Mouse (Mus musculus) retina, embryonic 14.5 days (tissue): ENCODE measurements around the gene Kdr.
"Not testable (repeated sequence)": the region's sequence is repeated elsewhere in the genome, so short reads cannot be mapped to it uniquely, and the experiment has no call there.

Experiments
- DNase-seq: peaks from one replicate; pipeline ENCODE4 v3.0.0-alpha.2; 2015; ENCODE audit warnings: low spot score

Kdr gene

DNA sequence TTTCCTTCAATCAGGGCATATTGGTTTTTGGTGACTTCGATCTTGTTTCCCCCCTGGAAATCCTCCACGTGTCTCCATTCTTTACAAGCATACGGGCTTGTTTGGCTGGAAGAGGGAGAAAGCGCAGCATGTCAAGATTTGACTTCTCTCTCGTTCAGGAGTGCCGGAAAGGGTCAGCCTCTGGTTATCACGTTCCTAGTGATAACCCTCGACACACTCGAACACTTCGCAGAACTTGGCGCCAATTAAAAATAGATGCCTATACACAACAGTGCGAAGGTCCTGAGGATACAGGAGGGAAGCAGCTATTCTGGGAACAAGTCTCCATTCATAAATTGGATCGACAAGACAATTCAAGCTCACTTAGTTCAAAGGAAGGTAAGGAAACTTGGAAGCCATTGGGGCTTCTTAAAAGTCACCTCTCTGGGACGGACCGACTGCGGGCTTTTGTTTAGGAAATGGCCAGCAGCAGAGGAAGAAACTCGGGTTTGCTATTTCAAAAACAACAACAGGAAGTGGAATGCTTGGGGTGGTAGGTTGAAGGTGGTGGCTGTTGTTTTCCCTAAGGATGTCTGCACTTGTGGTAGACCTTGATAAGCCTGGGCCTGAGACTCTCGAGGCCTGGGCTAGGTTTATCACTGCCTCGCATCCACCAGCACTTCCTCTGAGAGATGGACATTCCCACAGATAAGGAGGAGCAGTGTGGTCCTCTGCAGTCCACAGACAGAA, 16.4 kb downstream of the Kdr start:
- DNase-seq, result no peak

DNA sequence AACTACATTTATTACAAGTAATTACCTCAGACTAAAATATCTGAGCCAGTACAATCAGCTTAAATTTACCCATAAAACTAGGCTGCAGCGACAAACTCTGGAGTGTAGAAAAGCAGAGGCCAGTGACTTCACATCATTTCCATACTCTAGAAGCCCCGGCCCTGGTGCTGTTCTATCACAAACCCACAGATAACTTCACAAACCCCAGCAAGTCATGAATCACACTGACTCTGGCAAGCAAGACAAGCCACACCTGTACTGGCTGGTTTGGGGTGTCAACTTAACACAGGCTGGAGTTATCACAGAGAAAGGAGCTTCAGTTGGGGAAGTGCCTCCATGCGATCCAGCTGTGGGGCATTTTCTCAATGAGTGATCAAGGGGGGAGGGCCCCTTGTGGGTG, 18.4 kb downstream of the Kdr start:
- DNase-seq, result no peak

DNA sequence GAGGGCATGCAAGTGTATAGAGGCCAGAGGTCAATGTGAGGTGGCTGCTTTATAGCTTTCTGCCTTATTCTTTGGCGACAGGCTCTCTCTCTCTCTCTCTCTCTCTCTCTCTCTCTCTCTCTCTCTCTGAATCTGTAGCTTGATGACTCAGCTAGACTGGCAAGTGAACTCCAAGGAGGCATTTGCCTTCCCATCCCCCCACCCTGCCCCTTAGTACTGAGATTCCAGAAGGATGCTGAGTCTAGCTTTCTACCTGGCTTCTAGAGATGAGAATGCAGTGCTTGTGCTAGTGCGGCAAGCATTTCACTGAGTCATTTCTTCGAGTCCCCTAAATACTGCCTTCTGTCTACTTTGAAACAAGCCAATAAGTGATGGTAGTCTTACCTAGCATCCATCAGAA, 21.7 kb downstream of the Kdr start:
- DNase-seq, result no peak

DNA sequence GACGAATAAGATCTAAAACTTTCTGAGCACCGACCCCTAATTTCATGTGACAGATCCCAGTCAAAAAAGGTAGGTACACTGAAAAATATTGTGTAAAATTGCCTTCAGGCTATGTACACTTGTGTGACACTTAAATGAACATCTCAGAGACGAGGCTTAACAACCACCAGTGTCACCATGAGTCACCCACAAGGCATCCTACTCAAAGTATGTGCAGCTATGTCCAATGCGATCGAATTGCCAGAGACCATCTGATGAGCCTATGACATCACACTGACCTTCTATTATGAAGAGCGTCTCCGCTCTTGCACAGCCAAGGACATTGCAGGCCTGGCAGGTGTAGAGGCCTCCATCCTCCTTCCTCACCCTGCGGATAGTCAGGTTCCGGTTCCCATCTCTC, 22.4 kb downstream of the Kdr start:
- DNase-seq, result no peak

DNA sequence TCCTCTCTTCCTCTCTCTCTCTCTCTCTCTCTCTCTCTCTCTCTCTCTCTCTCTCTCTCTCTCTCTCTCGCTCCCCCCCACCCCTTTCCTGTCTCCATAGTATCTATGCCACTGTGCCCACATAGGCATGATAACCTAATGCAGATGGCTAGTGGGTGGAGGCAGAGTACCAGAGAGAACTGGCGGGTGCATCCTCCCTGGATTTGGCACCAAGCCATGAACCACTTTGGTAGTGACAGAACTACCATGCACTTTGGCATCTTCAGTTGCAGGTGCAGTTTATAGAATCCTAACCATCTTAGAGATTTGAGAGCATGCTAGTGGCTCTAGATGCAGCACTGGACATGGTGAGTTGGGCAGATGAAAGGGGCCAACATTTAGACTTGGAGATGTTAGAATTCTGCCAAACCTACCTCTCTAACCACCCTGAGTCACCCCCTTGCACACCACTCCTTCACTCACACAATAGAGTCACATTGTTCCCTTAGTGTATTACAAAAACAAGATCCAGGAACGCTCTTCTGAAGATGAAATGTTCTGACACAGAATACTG, 23.4 kb downstream of the Kdr start:
- no peak for DNase-seq

DNA sequence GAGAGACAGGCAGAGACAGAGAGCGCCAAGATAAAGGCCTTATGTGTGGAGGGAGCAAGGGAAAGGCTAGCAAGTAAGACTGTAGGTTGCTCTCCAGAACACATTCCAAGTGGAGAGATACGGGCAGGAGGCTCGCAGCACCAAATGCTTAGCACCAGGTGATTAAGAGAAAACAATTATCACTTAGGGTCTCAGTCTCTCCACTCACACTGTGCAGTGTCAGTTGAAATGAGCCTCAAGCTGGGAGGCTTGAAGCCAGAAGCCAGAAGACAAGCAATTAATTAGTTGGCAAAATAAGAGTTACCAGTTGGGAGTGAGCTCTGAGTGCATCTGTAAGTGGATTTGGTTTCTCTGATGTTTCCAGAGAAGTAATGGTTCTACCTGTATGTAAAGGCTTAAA, 24.0 kb downstream of the Kdr start:
- peak; percentile 44 for DNase-seq

DNA sequence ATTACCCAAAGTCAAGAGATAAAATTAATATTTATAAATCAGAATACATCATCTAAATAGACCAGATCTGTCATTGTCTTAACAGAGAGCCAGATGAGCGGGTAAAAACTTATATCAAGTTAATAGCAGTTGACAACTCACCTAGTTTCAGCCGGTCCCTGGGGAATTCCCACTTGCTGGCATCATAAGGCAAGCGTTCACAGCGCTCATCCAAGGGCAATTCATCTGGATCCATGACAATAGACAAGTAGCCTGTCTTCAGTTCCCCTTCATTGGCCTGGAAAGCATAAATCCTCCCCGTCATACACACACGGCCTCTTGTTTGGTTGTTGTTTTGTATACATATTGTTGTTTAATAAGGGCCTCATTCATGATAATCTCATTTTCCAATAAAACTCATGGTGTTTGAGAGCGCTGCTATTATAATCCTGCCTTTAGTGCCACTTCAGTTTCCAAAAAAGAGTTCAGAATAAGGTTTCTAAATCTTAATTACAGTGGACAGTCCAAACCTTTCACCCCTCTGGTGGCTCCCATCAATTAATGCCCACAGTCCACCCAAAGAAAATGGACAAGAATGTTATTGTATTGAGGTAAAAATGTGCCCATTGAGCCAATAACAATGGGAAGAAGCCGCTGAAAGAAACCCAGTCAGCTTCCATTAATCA, 26.0 kb downstream of the Kdr start:
- peak; percentile 95 for DNase-seq

DNA sequence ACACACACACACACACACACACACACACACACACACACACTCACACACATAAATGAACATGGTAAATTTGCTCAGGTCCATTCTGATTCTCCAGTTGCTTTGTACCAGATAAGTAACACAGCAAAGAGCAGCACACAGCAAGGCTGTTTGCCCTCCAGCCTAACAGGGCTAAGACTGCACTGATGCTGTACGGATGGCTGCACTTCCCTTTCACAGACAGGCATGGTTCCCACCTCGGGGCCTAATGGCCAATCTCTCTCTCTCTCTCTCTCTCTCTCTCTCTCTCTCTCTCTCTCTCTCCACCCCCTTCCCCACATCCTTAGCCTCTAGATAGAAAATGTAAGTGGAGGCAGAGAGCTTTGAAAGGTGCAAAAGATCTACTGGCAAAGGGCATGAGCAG, 27.4 kb downstream of the Kdr start:
- peak; percentile 73 for DNase-seq

DNA sequence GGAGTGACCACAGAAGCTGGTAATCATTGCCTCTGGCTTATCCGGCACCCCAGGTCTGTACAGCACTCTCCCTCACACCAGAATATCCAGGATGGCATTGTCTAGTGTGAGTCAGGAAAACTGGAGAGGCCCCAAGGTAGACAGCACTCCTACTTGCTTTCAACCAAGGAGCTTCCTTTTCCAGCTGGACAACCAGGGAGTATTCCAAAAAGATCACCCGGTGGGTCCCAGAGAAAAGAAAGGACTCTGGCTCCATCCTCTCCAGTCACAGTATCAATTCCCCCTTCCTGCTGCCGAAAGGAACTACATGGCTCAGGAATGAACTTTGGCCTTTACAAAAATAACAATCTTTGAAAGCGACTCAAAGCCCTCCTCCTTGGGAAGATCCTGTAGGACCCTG, 32.9 kb downstream of the Kdr start:
- no peak for DNase-seq

DNA sequence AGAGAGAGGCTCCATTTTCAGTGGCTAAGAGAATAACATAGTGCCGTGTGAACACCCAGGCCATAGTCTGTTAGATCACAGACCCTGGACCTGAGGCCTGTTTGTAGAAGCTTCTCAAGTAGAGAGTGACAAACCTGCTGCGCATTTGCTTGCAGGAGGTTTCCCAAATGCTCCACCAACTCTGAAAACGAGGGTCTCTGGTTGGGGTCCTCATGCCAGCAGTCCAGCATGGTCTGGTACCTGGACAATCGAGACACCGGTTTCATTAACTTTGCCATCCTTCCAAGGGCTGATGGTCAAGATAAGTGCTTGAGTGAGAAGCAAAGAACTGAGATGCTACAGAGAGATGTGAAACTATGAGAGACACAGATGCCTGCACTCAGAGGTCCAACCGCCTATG, 35.0 kb downstream of the Kdr start:
- no peak for DNase-seq

DNA sequence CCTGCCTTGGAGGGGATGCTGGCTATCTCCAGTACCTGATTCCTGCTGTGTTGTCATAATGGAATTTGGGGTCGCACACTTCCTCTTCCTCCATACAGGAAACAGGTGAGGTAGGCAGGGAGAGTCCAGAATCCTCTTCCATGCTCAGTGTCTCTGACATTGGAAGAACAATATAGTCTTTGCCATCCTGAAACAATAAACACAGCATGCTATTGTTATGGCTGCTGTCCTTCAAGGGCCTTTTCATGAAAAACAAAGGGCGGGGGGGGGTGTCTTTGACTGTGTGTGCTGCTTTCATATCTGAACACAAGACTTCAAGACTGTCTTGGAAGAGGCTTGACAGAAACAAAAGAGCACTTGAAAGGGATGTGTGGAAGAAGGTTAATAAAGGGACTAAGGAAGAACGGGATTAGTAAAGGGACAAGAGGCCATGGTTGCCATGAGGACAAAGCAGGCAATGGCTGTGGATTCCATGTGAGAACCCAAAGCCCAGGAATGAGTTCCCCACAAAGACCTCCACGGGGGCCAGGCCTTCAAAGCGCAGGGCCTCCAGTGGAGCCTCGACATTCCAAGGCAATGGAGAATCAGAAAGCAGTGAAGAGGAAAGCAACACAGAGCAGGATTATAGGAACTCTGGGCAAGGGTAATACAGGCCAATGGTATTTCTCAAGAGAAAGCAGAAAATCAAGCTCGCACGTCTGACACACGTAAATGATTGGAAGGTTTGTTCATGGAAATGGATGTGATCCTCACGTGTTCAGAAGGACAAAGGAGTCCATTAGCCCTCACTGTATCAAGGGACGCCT, 36.3 kb downstream of the Kdr start:
- peak; percentile 31 for DNase-seq

DNA sequence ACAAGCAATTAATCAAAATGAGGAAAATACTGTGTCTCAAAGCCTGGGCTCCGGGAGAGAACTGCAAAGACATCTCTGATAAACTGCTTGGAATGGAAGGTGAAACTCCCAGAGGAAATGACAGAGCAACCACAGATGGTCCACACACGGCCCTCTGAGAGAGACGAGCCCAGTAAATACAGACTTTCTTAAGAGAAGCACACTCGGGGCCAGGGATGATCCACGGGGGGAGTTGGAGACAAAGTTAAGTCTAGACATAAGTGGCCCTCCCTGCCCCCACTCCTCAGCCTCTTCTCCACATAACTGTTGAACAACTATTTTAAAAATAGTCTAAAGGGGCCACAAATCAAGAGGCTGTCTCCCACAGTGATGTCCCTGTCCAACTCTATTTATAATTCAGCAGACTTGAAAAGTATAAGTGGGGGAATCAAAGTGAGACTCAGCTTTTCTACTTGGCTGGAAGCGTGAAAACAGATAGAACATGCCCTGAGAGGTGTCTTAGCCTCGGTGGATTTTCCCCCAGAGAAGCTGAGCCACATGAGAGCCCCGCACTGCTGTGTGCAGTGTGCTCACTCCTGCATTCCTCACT, 39.0 kb downstream of the Kdr start:
- no peak for DNase-seq

DNA sequence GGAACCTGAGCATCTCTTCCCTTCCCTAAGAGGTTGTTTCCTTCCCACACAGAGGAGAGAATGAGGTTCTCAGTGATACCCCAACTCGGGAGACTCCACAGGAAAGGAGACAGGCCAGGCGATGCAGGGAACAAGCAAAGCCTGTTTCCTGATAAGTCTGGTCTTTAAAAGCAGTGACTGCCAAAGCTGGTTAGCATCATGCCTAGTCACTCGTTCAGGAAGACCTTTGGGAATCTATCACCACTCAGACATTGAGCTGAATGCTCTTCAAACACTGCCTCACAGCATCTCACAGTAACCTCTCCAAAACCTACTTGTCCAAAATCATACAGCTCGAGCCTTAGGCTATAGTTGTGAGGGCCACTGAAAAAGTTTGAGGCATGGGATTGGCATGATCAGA, 40.2 kb downstream of the Kdr start:
- DNase-seq, result peak; percentile 46

DNA sequence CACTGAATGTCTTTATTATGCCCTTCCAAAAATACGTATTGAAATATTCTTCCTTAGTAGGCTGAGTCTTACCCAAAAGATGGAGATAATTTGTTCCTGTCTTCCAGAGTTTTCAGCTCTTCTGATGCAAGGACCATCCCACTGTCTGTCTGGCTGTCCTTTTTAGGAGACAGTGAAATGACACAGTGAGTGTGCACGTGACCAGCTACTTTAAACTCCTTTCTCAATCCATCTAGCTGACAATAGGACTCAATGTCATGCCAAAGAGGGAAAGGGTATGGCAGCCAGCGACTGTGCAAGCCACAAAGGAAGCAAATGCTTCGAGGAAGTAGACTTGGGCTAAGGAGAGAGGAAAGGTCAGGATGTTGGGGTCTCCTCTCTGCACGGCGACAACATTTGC, 42.0 kb downstream of the Kdr start:
- DNase-seq, result no peak

DNA sequence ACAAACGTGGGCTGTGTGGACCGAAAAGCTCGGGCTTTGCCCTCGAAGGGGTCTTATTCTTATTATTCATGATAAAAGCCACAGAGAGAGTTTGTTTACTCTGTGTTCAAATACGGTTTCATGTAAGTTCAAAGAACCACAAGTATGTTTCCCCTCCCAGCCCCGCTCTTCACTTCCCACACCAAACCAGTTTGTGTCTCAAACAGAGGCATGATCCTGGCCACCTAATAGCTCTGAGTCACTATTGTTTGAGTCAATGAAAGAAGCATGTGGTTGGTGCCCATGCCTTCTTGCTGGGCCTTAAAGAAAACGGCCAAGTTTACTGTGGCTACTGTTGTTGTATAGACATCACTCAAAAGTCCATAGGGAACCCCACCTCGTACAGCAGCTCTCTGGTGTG, 43.0 kb downstream of the Kdr start:
- DNase-seq, result no peak

DNA sequence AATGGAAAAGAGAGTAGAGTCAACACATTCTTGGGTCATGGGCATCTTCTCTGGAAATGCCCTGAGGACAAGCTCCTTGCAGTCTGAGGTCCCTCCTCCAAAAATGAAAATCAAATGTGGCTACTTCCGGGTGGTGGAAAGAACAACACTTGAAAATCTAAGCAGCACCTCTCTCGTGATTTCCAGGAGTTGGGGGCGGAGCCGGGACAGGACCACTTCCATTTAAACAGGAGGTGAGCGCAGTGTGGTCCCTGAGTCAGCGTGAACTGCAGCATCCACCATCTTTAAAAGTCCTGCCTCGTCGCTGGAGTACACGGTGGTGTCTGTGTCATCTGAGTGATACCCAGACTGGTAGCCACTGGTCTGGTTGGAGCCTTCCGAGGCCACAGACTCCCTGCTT, 44.1 kb downstream of the Kdr start:
- no peak for DNase-seq

DNA sequence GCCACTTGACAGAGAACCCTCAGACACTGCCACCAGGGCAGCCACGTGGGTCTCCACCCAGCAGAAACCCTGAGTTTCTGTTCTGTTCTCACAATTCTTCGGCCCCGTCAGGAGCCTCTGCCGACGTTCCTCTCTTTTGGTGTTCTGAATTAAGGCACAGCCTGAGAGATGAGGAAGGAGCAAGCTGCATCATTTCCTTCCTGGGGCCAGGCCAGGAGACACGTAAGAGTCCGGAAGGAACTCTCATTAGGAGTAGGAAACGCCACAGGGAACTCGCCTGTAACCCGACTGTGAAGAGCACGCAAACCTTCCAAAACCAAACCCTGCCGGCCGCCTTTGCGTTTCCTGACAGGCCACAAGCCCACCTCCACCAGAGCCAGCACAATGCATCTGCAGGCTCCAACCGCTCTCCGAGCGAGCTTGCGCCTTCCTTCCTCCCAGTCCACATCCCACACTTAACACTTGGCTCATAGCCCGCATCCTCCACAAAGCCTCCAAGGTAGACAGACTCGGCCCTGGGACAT, 44.7 kb downstream of the Kdr start:
- DNase-seq, result no peak

DNA sequence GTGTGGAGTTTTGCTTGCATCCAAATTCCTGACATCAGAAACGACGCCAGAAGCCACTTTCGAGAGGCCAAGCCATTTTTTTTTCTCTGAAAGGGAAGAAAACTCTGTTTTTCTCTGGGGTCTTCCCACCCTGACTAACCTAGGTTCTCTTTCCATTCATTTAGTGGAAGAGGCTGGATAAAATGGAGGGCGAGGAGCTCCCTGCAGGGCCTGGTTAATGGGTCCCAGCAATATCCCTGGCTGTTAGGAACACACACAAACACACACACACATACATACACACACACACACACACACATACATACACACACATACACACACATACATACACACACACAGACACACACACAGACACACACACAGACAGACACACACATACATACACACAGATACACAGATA, 46.8 kb downstream of the Kdr start:
- not testable (repeated sequence) for DNase-seq

DNA sequence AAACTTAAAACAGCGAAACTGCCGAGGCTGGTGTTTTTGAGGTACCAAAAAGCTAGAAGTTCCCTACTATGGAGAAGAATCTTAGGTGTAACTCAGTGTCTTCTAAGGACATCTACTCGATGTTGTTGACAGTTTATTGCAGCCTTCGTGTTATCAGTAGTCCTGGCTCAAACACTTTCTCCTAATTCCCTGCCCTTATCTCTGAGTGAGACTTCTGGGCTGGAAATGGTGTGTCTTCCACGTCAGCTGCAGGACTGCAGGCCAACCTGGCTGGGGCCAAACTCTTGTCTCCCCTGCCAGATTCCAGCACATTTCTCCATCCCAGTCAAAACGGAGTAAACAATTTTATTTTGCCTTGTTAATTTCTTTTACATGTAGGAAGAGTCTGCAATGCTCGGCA, 48.3 kb downstream of the Kdr start:
- DNase-seq, result no peak

DNA sequence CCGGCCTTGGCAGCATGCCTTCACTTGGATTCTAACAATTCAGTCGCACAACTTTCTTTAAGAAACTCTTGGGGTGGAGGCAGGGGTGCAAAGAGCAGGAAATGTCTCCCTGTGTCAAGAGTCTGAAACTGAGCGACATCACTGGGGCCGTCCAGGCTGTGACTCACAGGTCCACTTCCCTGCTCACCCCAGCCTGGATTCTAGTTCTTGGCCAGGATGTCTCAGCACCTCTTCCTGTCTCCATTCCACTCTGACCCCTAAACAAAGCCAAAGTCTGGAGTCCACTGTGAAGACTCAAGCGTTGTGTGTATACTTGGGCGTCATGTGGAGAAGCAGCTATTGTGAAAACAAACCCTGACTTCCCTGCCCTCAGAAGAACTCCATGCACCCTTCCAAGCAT, 55.6 kb downstream of the Kdr start:
- no peak for DNase-seq

DNA sequence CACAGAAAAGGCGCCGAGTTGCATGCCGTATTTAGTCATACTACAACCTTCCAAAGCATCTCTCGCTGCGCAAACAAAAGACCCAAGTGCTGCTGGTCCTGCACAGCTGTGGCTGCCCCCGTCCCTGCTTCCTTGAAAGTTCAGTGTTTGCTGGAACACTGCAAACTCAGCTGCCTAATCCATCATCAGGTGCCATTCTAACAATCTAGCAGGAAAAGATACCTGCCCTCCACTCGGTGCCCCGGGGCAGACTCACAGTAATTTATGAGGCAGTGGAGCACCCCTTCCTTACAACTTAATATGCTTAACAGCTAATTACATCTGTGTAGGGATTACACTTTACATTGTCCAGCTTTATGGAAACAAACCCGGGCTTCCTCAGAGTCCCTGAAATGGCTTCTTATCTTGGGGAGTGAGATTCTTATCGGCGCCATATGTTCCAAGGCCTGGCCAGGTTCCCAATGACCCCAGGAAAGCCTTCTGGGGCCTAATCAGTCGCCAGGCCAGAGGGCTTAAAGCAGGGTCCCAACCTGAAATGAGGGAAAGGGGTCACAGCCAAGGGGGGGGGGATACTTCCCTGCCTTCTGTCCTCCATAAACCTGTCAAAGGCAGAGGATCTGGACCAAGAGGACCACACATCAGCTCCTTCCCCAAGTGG, 56.4 kb downstream of the Kdr start:
- DNase-seq, result no peak

DNA sequence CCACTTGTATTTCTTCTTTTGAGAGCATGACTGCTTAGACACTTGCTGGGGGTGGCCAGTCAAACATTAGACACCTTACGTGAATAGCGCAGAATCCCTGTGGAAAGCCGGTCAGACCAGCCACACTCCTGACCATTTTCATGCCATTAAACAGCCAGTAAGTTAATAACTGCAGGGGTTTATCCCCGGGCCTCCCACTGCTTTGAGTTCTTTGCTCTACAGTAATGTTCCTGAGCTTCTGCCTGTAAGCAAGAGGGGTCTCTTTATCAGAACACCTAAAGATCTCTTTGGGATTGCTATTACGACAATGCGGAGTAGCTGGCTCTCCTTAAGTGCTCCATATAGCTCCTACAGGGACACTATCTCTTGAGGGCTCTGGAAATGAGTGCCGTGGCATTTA, 58.7 kb downstream of the Kdr start:
- no peak for DNase-seq
